Mouse (Mus musculus) liver (tissue): Measurements from ENCODE around the gene Pym1.

ENCODE experiments used
- DNase-seq: peaks from one replicate; pipeline ENCODE4 v3.0.0-alpha.2; 2020; ENCODE audit warnings: mixed read lengths

Gene Pym1

GRCm38 (mm10) chr10:128806086-128806485, 58.4 kb downstream of the Pym1 start:
- DNase-seq: no peak

GRCm38 (mm10) chr10:128807018-128807417, 59.3 kb downstream of the Pym1 start:
- no peak for DNase-seq
